Mouse (Mus musculus) spleen, adult 2 months (tissue): ENCODE data around the gene Sfxn2.

Source experiments
- CTCF ChIP-seq: fragments of 200-500 bp; IDR thresholded peaks from 2 replicates; pipeline ENCODE4 v1.5.1; 2011; ENCODE audit warnings: mild to moderate bottlenecking, inconsistent platforms; ENCODE audit not compliant: insufficient read depth, insufficient read length, insufficient replicate concordance; ENCODE audit errors: extremely low read depth
- POLR2A ChIP-seq: fragments of 200-500 bp; IDR thresholded peaks from 2 replicates; pipeline ENCODE4 v1.6.1; 2011; ENCODE audit warnings: low read depth, low read length, inconsistent platforms

GRCm38 (mm10) chr19:46643236-46643635 is 70.1 kb downstream of the Sfxn2 start:
- TF ChIP-seq POLR2A (no peak), CTCF (no peak)
